ENCODE assay signal across 1 mouse cellular context in genomic region chr11:50847047-50847446, GRCm38 (mm10).
TF ChIP-seq lines count a peak whose summit lies in the region.

No protein-coding gene starts in this region.

TF ChIP-seq in CH12.LX, 34 proteins besides CTCF, POLR2A, EP300 and RAD21:
- TF ChIP-seq ZKSCAN1 (IDR thresholded peaks at IDR 0.05; ENCODE audit: borderline replicate concordance, low read depth, low read length) (no peak), UBTF (IDR thresholded peaks at IDR 0.05; ENCODE audit: low read depth, low read length) (no peak), TCF12 (IDR thresholded peaks at IDR 0.05; ENCODE audit: low read depth, low read length) (no peak), GABPA (IDR thresholded peaks at IDR 0.05; ENCODE audit: insufficient replicate concordance, low read depth, low read length) (no peak), JUN (IDR thresholded peaks at IDR 0.05; ENCODE audit: insufficient read depth, low read depth, low read length) (no peak), ETS1 (conservative IDR thresholded peaks at IDR 0.05; ENCODE audit: low read depth, low read length) (no peak), ZC3H11A (IDR thresholded peaks at IDR 0.05; ENCODE audit: low read depth, low read length) (no peak), BHLHE40 (IDR thresholded peaks at IDR 0.05; ENCODE audit: low read depth, low read length) (no peak), RCOR1 (conservative IDR thresholded peaks at IDR 0.05; ENCODE audit: low read depth, low read length) (no peak)
